In genomic region chr19:45747028-45747867, GRCm38 (mm10) we compare ENCODE assay signal across 8 mouse cellular contexts. TPM values are rescaled to one million over a fixed set of nuclear protein-coding genes. Genes with fewer than 3 reads are reported as not detected.
DNase-seq lines count a peak whose midpoint lies in the region; ATAC-seq and TF ChIP-seq lines count a peak whose summit lies in the region.

No protein-coding gene starts in this region.

- H3K4me2 ChIP-seq in CH12.LX (ENCODE audit: insufficient read depth, low read depth, poor library complexity, severe bottlenecking), result 0 out of 2 replicates have a peak overlapping the region, but pooled peaks have one; percentile 12
- no peak overlapping the region for H3K4me2 ChIP-seq in heart, embryonic 11.5 days

- no peak overlapping the region for H3K9ac ChIP-seq in CH12.LX (ENCODE audit: insufficient read depth, low read depth)
- 0 out of 2 replicates have a peak overlapping the region, but pooled peaks have one; percentile 16 for H3K9ac ChIP-seq in heart, embryonic 11.5 days (ENCODE audit: low read depth, low read length)

- no peak overlapping the region for H3K4me3 ChIP-seq in CH12.LX (replicated peaks in 1 of 3; ENCODE audit: low read depth in 2 of 3, low read length in 2 of 3, poor library complexity in 1 of 3)
- H3K4me3 ChIP-seq in embryonic facial prominence, embryonic 10.5 days, result peak overlapping the region; percentile 16; the same call in 1 of the 2 replicates
- H3K4me3 ChIP-seq in heart, embryonic 11.5 days (ENCODE audit: low read depth, low read length), result no peak overlapping the region
- no peak overlapping the region for H3K4me3 ChIP-seq in lung, adult 2 months (replicated peaks; ENCODE audit: extremely low read depth, low read depth, low read length)

- no peak for ATAC-seq in heart, embryonic 11.5 days (replicated peaks; ENCODE audit: insufficient number of reproducible peaks, low FRiP score, low TSS enrichment)

- in situ Hi-C loops in CH12.LX (cut with MboI; ENCODE audit: low pct_ligation_motif_present, low pct_unique_long_range_greater_than_20kb, low sequenced_read_pairs), result loop anchor here (5.0 to 10.0 kb wide), 2 partner anchors 175 to 532 kb away; no protein-coding TSS in a partner anchor

- peak; percentile 94 for DNase-seq in CH12.LX (ENCODE audit: extremely low read depth)
- peak; percentile 91 for DNase-seq in adrenal gland, postnatal 10 days
- peak; percentile 85 for DNase-seq in embryonic facial prominence, embryonic 10.5 days (ENCODE audit: low spot score)
- DNase-seq in layer of hippocampus, adult 11-12 months (ENCODE audit: low spot score), result peak; percentile 91
- peak; percentile 86 for DNase-seq in lung, adult 2 months
- DNase-seq in right cerebral cortex, postnatal 10 days (ENCODE audit: low spot score in 2 of 2), result peak; percentile 90 to 91
- peak; percentile 87 for DNase-seq in urinary bladder, postnatal 14 days (ENCODE audit: low spot score)

- H3K79me2 ChIP-seq in CH12.LX (replicated peaks; ENCODE audit: control insufficient read depth, extremely low read depth, insufficient read depth, poor library complexity, severe bottlenecking), result 0 out of 2 replicates have a peak, but pooled peaks cover 3% of the 10 kb centered on the region

- peak; percentile 72 for TF ChIP-seq RAD21 in CH12.LX (IDR thresholded peaks at IDR 0.05; ENCODE audit: low read depth, low read length)

- WGBS in embryonic facial prominence, embryonic 10.5 days, result 28% methylated on average over 11 of the region's 11 CpGs
- WGBS in heart, embryonic 11.5 days (ENCODE audit: insufficient replicate concordance), result 11% methylated on average over 11 of the region's 11 CpGs
- WGBS in lung, adult 2 months, result 31% methylated on average over 11 of the region's 11 CpGs

- peaks cover 5 to 31% of the 10 kb centered on the region in 2 experiments for H3K36me3 ChIP-seq in CH12.LX (replicated peaks in 1 of 2; ENCODE audit: control insufficient read depth in 1 of 2, insufficient read depth in 1 of 2, low read length in 1 of 2)
- H3K36me3 ChIP-seq in embryonic facial prominence, embryonic 10.5 days (replicated peaks), result peaks cover 15% of the 10 kb centered on the region
- H3K36me3 ChIP-seq in heart, embryonic 11.5 days (ENCODE audit: control insufficient read depth, insufficient read depth, low read length), result peaks cover 4% of the 10 kb centered on the region

- dilution Hi-C loops in CH12.LX (cut with MboI; ENCODE audit: extremely low pct_ligation_motif_present, extremely low pct_unique_long_range_greater_than_20kb, low sequenced_read_pairs), result no loop called here

- no peak overlapping the region for H3K27ac ChIP-seq in CH12.LX (ENCODE audit: insufficient read depth, low read depth)
- no peak overlapping the region for H3K27ac ChIP-seq in embryonic facial prominence, embryonic 10.5 days (replicated peaks)
- H3K27ac ChIP-seq in heart, embryonic 11.5 days (ENCODE audit: low read depth, low read length), result no peak overlapping the region

- TF ChIP-seq POLR2A in CH12.LX (IDR thresholded peaks at IDR 0.05; ENCODE audit: low read depth, low read length), result peak; percentile 36; the same call in 1 of the 2 replicates
- no peak for TF ChIP-seq POLR2A in lung, adult 2 months (IDR thresholded peaks at IDR 0.05; ENCODE audit: borderline replicate concordance, extremely low read depth, low read depth, low read length)

- no peak for TF ChIP-seq EP300 in CH12.LX (IDR thresholded peaks at IDR 0.05; ENCODE audit: low read length)

- peaks cover 4% of the 10 kb centered on the region for H3K9me3 ChIP-seq in CH12.LX (replicated peaks; ENCODE audit: low read length)
- no peaks in the 10 kb centered on the region for H3K9me3 ChIP-seq in embryonic facial prominence, embryonic 10.5 days
- H3K9me3 ChIP-seq in heart, embryonic 11.5 days (replicated peaks; ENCODE audit: control insufficient read depth, low read length), result no peaks in the 10 kb centered on the region

- peak; percentile 45 to 82; a peak in 3 of 4 replicates for TF ChIP-seq CTCF in CH12.LX (conservative IDR thresholded peaks at IDR 0.05 in 1 of 2, IDR thresholded peaks at IDR 0.05 in 1 of 2; ENCODE audit: low read depth in 2 of 2, low read length in 2 of 2)
- TF ChIP-seq CTCF in lung, adult 2 months (IDR thresholded peaks at IDR 0.05; ENCODE audit: insufficient read depth, low read length), result peak; percentile 94

- peaks cover 5 to 44% of the 10 kb centered on the region in 2 experiments for H3K4me1 ChIP-seq in CH12.LX (ENCODE audit: control insufficient read depth in 1 of 2, insufficient read depth in 2 of 2)
- H3K4me1 ChIP-seq in embryonic facial prominence, embryonic 10.5 days, result peaks cover 60% of the 10 kb centered on the region
- H3K4me1 ChIP-seq in heart, embryonic 11.5 days (ENCODE audit: control insufficient read depth, insufficient read depth, low read length), result peaks cover 24% of the 10 kb centered on the region
- peaks cover 14% of the 10 kb centered on the region for H3K4me1 ChIP-seq in lung, adult 2 months (ENCODE audit: control insufficient read depth, insufficient read depth, low read length)

- no peaks in the 10 kb centered on the region for H3K27me3 ChIP-seq in CH12.LX (replicated peaks)
- H3K27me3 ChIP-seq in embryonic facial prominence, embryonic 10.5 days (replicated peaks; ENCODE audit: low read depth, poor library complexity, severe bottlenecking), result peaks cover 56% of the 10 kb centered on the region
- peaks cover 38% of the 10 kb centered on the region for H3K27me3 ChIP-seq in heart, embryonic 11.5 days (ENCODE audit: control insufficient read depth, insufficient read depth, low read length)

TF ChIP-seq in CH12.LX, 34 proteins besides CTCF, POLR2A, EP300 and RAD21:
- TF ChIP-seq MYC (IDR thresholded peaks at IDR 0.05; ENCODE audit: low read depth, low read length), result 0 out of 2 replicates have a peak, but pooled peaks have one; percentile 20
- no peak for TF ChIP-seq USF1 (IDR thresholded peaks at IDR 0.05; ENCODE audit: low read depth, low read length)
- TF ChIP-seq ZC3H11A (IDR thresholded peaks at IDR 0.05; ENCODE audit: low read depth, low read length), result peak; percentile 18; the same call in 1 of the 2 replicates
- TF ChIP-seq MAFK (IDR thresholded peaks at IDR 0.05; ENCODE audit: insufficient replicate concordance, low read length), result peak; percentile 56; the same call in 1 of the 2 replicates
- 0 out of 2 replicates have a peak, but pooled peaks have one; percentile 58 for TF ChIP-seq KAT2A (IDR thresholded peaks at IDR 0.05; ENCODE audit: insufficient replicate concordance, low read length)
- peak; percentile 30; the same call in 1 of the 2 replicates for TF ChIP-seq IRF4 (IDR thresholded peaks at IDR 0.05; ENCODE audit: low read depth, low read length)
- TF ChIP-seq POLR2AphosphoS2 (IDR thresholded peaks at IDR 0.05; ENCODE audit: low read depth, low read length), result peak; percentile 38; the same call in 1 of the 2 replicates
- 0 out of 2 replicates have a peak, but pooled peaks have one; percentile 31 for TF ChIP-seq UBTF (IDR thresholded peaks at IDR 0.05; ENCODE audit: low read depth, low read length)
- no peak for TF ChIP-seq MAZ (IDR thresholded peaks at IDR 0.05; ENCODE audit: low read depth, low read length)
- peak; percentile 32; the same call in 1 of the 2 replicates for TF ChIP-seq HCFC1 (IDR thresholded peaks at IDR 0.05; ENCODE audit: low read depth, low read length)
- TF ChIP-seq RCOR1 (conservative IDR thresholded peaks at IDR 0.05; ENCODE audit: low read depth, low read length), result no peak
- TF ChIP-seq SIN3A (IDR thresholded peaks at IDR 0.05; ENCODE audit: low read length), result peak; percentile 41; the same call in 1 of the 2 replicates
- no peak for TF ChIP-seq TCF12 (IDR thresholded peaks at IDR 0.05; ENCODE audit: low read depth, low read length)
- no peak for TF ChIP-seq E2F4 (IDR thresholded peaks at IDR 0.05; ENCODE audit: insufficient replicate concordance, low read depth, low read length)
- 0 out of 2 replicates have a peak, but pooled peaks have one; percentile 36 for TF ChIP-seq MXI1 (IDR thresholded peaks at IDR 0.05; ENCODE audit: low read depth, low read length)
- TF ChIP-seq NELFE (IDR thresholded peaks at IDR 0.05; ENCODE audit: low read depth, low read length), result 0 out of 2 replicates have a peak, but pooled peaks have one; percentile 23
- peak; percentile 67 for TF ChIP-seq SMC3 (IDR thresholded peaks at IDR 0.05; ENCODE audit: low read depth, low read length)
- TF ChIP-seq MAX (IDR thresholded peaks at IDR 0.05; ENCODE audit: low read length), result 0 out of 2 replicates have a peak, but pooled peaks have one; percentile 11
- TF ChIP-seq ZNF384 (IDR thresholded peaks at IDR 0.05; ENCODE audit: low read depth, low read length), result 0 out of 2 replicates have a peak, but pooled peaks have one; percentile 8
- no peak for TF ChIP-seq PAX5 (IDR thresholded peaks at IDR 0.05; ENCODE audit: low read length)

RNA-seq across cellular contexts. Expression of gene Npm3, which starts 2.1 kb away (rescaled TPM):
- total RNA-seq in CH12.LX (2012; rRNA removed) (189 and 220 TPM in 2 replicates), CH12.LX (2014; rRNA removed) (225 and 248 TPM in 2 replicates)
- 237 TPM in 2 replicates for polyA plus RNA-seq in CH12.LX (2012; ENCODE audit: insufficient read length, low read depth)
- 10 to 100 TPM; 29.0 to 31.5 TPM for total RNA-seq in adrenal gland, postnatal 10 days (2021)
- 12.0 and 12.4 TPM in 2 replicates for polyA plus RNA-seq in embryonic facial prominence, embryonic 10.5 days (2016; fragmentation: Nextera tagmentation; extraction: Ambion mirVana)
- polyA plus RNA-seq in heart, embryonic 11.5 days (2014; fragmentation: Nextera tagmentation; extraction: Ambion mirVana), result 11.4 and 13.6 TPM in 2 replicates
- 39.0 and 41.3 TPM in 2 replicates for polyA plus RNA-seq in lung, adult 2 months (2012; rRNA removed)

RNA-seq across cellular contexts. Expression of gene Fgf8, which starts 4.5 kb away (rescaled TPM):
- total RNA-seq in CH12.LX (2012; rRNA removed) (not detected in 2 replicates), CH12.LX (2014; rRNA removed) (not detected in 2 replicates)
- not detected in 2 replicates for polyA plus RNA-seq in CH12.LX (2012; ENCODE audit: insufficient read length, low read depth)
- not detected for total RNA-seq in adrenal gland, postnatal 10 days (2021)
- 36.9 and 43.2 TPM in 2 replicates for polyA plus RNA-seq in embryonic facial prominence, embryonic 10.5 days (2016; fragmentation: Nextera tagmentation; extraction: Ambion mirVana)
- 0.66 and 0.73 TPM in 2 replicates for polyA plus RNA-seq in heart, embryonic 11.5 days (2014; fragmentation: Nextera tagmentation; extraction: Ambion mirVana)
- polyA plus RNA-seq in lung, adult 2 months (2012; rRNA removed), result not detected in 2 replicates

RNA-seq across cellular contexts. Expression of gene Mgea5, which starts 36.4 kb away (rescaled TPM):
- 63.9 and 69.8 TPM in 2 replicates for total RNA-seq in CH12.LX (2012; rRNA removed)
- total RNA-seq in CH12.LX (2014; rRNA removed), result 69.4 and 78.7 TPM in 2 replicates
- polyA plus RNA-seq in CH12.LX (2012; ENCODE audit: insufficient read length, low read depth), result 66.4 and 68.7 TPM in 2 replicates
- total RNA-seq in adrenal gland, postnatal 10 days (2021), result 10 to 100 TPM; 54.7 to 69.3 TPM
- polyA plus RNA-seq in embryonic facial prominence, embryonic 10.5 days (2016; fragmentation: Nextera tagmentation; extraction: Ambion mirVana), result 61.3 and 62.3 TPM in 2 replicates
- 40.2 and 48.3 TPM in 2 replicates for polyA plus RNA-seq in heart, embryonic 11.5 days (2014; fragmentation: Nextera tagmentation; extraction: Ambion mirVana)
- polyA plus RNA-seq in lung, adult 2 months (2012; rRNA removed), result 18.5 and 35.6 TPM in 2 replicates

Comparison
In these comparisons a context has a peak if more than half of its experiments do, and no peak if none do; other contexts are left out.
1. RNA of gene Fgf8, which starts 4.5 kb away (polyA plus RNA-seq): 36.9 to 43.2 TPM in embryonic facial prominence, embryonic 10.5 days; 0.66 to 0.73 TPM in heart, embryonic 11.5 days, not detected in CH12.LX and not detected in lung, adult 2 months; every median in the first group is over 10 times any median in the second.
2. Peak in every context shown above with its lines, with median percentiles within 50 percentile points of each other: DNase-seq.